Mouse (Mus musculus) lung, postnatal 25 days (tissue): ENCODE data around the gene Zfp719.

Experiments used
- DNase-seq: peaks from one replicate; pipeline ENCODE4 v3.0.0; 2022; ENCODE audit warnings: low spot score

Gene Zfp719

DNA sequence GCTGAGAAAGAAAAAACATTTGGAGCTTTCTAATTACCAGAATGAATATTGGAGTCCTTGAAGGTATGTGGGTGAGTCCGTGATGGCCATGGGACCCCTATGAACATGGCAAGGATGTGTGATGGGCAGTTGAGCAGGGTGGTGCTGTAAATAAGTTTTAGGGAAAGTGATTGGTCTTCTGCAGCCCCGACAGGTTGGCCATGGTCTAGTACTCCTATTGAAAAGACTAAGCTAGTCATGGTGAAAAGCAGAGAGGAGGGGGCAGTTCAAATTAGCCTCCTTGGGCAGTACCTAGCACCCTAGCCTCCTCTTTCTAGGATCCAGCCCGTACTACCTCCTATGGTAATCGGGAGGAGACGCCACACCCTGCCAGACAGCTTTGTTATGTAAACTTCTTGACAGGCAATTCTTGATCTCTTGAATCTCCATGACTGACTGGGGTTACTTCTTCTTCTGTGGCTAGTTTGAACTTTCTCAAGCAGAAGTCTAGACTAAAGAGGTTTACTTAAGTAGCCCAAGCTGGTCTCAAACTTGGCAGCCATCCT, 28.4 kb downstream of the Zfp719 start:
- DNase-seq: peak; percentile 16

DNA sequence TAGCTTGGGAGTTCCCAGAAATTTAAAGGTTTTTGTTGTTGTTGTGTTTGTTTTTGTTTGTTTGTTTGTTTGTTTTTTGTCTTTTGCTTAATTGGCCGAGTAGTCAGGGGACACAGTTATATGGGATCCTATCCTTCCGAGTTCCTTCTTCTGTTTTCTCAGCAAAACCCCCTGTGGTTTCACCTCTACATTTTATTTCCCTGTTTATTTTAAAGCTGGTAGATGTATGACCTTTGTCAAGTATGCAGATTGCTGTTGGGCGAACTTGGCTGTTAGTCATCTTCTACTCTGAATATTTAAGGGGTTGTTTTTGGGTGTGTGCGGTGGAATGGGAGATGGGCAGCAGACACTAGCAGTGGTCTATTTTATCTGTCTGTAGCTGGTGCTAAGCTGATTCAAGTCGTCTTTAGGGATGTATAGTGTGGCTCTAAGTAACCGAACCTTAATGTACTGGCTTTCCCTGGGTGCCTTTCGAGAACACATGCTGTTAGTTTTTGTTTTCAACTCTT, 29.0 kb downstream of the Zfp719 start:
- DNase-seq: no peak

DNA sequence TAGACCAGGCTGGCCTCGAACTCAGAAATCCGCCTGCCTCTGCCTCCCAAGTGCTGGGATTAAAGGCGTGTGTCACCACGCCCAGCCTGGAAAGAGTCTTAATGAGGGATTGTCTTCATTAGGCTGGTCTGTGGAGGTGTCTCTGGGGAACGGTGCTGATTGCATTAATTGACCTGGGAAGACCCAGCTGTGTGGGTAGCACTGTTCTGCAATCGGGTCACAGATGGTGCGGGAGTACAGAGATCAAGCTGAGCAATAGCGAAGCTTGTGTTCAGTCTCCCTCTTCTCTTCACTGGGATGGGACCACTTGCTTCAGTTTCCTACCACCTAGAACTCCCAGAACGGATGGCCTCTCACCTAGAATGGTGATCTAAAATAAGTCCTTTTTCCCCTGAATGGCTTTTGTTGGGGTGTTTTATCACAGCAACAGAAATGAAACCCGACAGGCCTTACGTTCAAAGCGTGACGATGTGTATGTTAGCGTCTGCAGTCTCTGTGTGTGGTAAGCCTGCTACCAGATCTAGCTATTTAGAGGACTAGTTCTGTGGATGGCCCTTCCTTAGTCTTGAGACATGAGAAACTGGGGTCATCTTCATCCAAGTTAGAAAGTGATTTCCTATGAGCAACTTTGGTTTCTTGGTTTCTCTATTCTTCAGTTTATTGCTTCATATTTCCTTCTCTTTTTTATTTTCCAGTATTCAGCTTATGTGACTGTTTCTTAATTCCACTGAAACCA, 34.6 kb downstream of the Zfp719 start:
- no peak for DNase-seq

DNA sequence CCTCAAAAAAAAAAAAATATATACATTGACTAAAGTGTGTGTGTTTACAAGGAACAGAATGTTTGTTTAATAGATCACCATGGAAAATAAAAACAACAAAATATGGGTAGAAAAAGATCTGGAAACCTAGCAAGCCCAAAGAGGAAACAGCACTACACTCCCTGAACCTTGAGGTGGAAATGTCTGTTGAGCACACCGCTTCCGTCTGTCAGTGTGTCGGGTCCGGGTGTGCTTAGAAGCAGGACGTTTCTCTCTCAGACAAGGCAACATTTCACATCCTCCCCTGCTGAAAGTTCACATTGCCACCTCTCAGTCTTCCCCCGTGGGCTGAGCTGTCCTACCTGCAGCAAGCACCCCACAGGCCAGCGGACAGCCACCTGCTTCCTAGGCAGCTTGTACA, 43.5 kb downstream of the Zfp719 start:
- DNase-seq: no peak

DNA sequence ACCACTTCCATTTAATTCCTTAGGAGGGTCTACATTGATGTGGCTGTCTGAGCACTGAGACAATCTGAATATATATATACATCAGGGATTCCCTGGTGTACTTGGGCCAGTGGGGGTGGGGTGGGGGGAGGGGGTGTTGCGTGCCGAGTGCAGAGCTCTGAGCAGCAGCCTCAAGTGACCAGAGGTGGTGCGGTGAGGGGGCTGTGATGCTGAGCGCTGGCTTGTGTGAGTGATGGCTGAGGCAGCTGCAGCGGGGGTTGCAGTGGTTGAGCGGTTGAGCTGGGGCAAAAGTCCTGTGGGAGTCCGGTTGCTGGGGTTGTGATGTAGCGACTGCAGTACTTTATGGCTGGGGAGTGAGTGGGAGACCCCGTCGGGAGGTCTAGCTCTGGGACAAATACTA, 44.4 kb downstream of the Zfp719 start:
- no peak for DNase-seq

DNA sequence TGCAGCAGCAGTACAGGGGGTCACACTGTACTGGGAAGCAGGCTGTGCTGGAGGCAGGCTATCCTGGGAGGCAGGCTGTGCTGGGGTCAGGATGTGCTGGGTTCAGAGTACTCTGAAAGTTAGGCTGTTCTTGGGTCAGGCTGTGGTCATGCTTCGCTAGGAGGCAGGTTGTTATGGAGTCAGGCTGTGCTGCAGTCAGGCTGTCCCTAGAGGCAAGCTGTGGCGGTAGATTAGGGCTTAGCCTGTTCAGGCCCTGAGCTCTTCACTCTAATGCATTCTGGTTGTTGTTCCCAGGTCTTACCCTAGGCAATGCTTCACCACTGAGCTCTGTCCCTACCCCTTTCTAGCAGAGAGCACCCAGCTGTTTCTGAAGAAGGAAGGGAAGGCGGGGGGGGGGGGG, 45.7 kb downstream of the Zfp719 start:
- no peak for DNase-seq

DNA sequence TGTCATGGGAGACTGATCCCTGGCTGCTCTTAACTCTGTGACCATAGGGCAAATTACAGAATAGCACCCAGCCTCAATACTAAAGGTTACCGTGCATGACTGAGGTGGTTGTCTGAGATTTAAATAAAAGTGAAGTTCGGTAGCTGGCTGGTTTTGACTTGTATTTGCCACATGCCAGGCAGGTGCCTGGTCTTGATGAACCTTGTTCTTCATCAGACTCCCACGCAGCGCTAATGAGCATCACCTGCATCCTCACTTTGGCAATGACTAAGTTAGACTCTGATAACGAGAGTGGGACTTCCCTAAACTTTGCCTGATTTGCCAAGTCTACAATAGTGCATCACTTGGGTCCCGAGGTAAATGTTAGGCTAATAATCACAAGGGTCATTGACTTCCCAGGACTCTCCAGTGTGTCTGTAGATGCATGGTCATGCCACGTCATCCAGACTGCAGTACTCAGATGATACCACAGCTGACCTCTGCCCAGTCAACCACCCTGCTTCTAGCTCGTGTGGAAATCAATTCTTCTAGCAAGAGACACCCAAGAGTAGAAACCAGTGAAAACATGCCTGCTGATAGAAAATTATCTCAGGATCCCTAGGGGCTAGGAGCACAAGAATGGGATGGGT, 46.5 kb downstream of the Zfp719 start:
- no peak for DNase-seq

DNA sequence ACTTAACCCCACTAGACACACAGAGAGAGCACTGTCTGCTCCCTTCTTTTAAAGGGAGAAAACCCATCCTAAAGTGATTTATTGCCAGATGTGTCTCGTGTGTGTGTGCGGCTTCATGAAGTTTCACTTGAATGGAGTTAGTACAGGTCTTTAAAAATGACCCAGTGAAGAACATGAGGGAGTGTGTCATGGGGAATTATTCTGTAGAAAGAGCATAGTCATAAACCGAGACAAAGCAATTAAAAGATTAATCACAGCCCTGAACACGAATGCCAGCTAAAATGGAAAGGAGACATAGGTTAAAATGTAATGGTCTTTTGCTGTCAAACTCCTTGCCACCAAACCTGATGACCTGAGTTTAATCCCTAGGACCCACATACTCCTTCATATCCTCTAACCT, 54.5 kb downstream of the Zfp719 start:
- DNase-seq: no peak

DNA sequence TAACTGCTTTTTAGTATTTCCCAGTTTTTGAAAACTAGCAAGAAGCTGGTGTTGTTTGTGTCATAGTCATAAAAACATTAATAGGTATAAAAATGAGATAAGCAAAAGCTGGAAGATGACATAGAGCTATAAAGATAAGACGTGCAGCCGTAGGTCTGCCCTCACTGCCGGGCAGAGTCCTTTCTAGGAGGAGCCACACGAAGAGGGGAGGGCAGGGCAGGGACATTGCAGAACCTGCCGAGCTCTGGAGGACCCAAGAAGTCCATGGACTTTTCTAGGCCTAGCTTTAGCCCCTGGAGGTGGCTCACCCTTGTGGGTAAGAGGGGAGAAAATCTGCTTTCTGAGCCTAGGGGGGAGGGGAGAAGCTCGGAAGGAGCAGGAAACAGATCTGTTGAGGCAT, 55.1 kb downstream of the Zfp719 start, which contains the start of gene Ceacam18:
Gene Ceacam18, plus strand, starts transcription at position 208 of the 400 bp plus-strand sequence.
- no peak for DNase-seq

DNA sequence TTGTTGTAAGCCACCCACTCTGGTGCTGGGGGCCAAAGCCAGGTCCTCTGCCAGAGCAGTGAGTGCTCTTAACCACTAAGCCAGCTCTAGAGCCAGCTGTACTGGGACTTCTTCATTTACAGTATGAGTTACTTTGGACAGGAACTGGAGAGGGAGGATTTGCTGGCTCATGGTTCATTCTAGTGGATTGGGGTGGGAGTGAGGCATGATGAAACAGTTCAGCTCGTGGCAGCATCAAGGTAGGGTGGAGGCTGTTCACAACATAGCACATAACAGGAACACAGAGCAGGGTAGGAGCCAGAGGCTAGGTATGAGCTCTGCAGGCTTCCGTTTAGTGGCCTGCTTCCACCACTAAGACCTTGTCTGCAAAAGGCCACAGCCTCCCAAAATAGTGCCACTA, 56.8 kb downstream of the Zfp719 start:
- no peak for DNase-seq

DNA sequence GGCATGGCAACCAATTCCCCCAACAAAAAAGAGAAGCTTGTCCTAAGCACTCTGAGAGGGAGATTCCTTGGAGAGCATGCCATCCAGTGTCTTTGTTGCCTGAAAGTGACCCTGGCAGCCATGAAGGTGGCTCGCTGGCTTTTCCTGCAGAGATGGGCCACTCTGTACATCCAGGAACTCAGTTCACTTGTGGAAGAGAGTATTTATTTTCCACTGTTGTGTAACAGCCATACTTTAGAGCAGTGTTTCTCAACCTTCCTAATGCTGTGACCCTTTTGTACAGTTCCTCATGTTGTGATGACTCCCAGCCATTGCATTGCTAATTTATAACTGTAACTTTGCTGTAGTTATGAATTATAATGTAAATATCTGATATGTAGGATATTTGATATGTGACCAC, 57.7 kb downstream of the Zfp719 start:
- DNase-seq: peak; percentile 32

DNA sequence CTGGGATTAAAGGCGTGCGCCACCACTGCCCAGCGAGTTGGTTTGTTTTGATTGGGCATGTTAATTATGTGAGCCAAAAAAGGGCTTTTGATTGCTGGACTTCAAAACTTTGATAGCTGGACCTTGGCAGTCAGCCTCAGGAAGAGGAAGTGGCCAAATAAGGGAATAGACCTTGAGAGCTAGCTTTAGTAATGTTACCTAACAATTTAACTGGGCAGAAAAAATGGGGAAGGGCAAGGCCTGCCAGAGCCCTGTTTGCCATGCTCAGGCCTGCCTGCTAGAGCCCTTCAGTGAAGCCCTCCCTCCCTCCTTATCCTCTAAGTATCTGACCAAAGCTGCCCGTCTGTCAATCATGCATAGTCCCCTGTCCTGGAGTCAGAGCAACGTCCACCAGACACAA, 63.2 kb downstream of the Zfp719 start:
- DNase-seq: peak; percentile 58
